Mouse (Mus musculus): ENCODE measurements around the gene Zfp341. TPM values are rescaled to one million over a fixed set of nuclear protein-coding genes. Genes with fewer than 3 reads are reported as not detected.

Gene Zfp341
- polyA plus RNA-seq, 1 experiment from 2014 or later = 1.5 TPM

Other genes starting within 250 kb of the Zfp341 start
- 18.5 and 22.4 TPM in 2 replicates for gene Cdk5rap1, start 240.3 kb upstream of the Zfp341 start, polyA plus RNA-seq (2015; fragmentation: Nextera tagmentation; extraction: Ambion mirVana)
- gene Snta1, start 205.2 kb upstream of the Zfp341 start, polyA plus RNA-seq (2015; fragmentation: Nextera tagmentation; extraction: Ambion mirVana) = 8.8 and 8.9 TPM in 2 replicates
- 54.0 and 54.1 TPM in 2 replicates for gene Cbfa2t2, start 176.8 kb upstream of the Zfp341 start, polyA plus RNA-seq (2015; fragmentation: Nextera tagmentation; extraction: Ambion mirVana)
- gene 1700003F12Rik, start 66.2 kb upstream of the Zfp341 start, polyA plus RNA-seq (2015; fragmentation: Nextera tagmentation; extraction: Ambion mirVana) = 0.95 and 1.6 TPM in 2 replicates
- gene Actl10, start 61.5 kb upstream of the Zfp341 start, polyA plus RNA-seq (2015; fragmentation: Nextera tagmentation; extraction: Ambion mirVana) = 0.41 and 0.45 TPM in 2 replicates
- 3.8 and 4.3 TPM in 2 replicates for gene Necab3, start 54.4 kb upstream of the Zfp341 start, polyA plus RNA-seq (2015; fragmentation: Nextera tagmentation; extraction: Ambion mirVana)
- gene E2f1, start 43.4 kb upstream of the Zfp341 start, polyA plus RNA-seq (2015; fragmentation: Nextera tagmentation; extraction: Ambion mirVana) = 21.1 and 22.6 TPM in 2 replicates
- 24.0 and 24.7 TPM in 2 replicates for gene Pxmp4, start 9.6 kb upstream of the Zfp341 start, polyA plus RNA-seq (2015; fragmentation: Nextera tagmentation; extraction: Ambion mirVana)
- gene 4930519P11Rik, start 140 bp downstream of the Zfp341 start, polyA plus RNA-seq (2015; fragmentation: Nextera tagmentation; extraction: Ambion mirVana) = 1.2 TPM in 1 of 2 replicates, not detected in the other
- 32.8 and 34.7 TPM in 2 replicates for gene Chmp4b, start 38.4 kb downstream of the Zfp341 start, polyA plus RNA-seq (2015; fragmentation: Nextera tagmentation; extraction: Ambion mirVana)
- not detected in 2 replicates for gene Gm14214, start 156.7 kb downstream of the Zfp341 start, polyA plus RNA-seq (2015; fragmentation: Nextera tagmentation; extraction: Ambion mirVana)
- gene Raly, start 177.8 kb downstream of the Zfp341 start, polyA plus RNA-seq (2015; fragmentation: Nextera tagmentation; extraction: Ambion mirVana) = 49.5 and 58.3 TPM in 2 replicates
- gene a, start 178.1 kb downstream of the Zfp341 start, polyA plus RNA-seq (2015; fragmentation: Nextera tagmentation; extraction: Ambion mirVana) = 18.6 and 23.5 TPM in 2 replicates